Mouse (Mus musculus): ENCODE measurements around the gene Rbms3.

- TF ChIP-seq CTCF (IDR thresholded peaks at IDR 0.05) (peak; percentile 47), EP300 (IDR thresholded peaks at IDR 0.05) (no peak)
These were observed 199.0 kb downstream of the Rbms3 start for GRCm38 (mm10) chr9:117430670-117431069.
